ENCODE assay signal across 31 mouse cellular contexts in genomic region chr15:79576947-79577346, GRCm38 (mm10). TPM values are rescaled to one million over a fixed set of nuclear protein-coding genes. Genes with fewer than 3 reads are reported as not detected.
A peak's percentile ranks its signal among the peaks of the same experiment; 100 is the strongest.
DNase-seq lines count a peak whose midpoint lies in the region; ATAC-seq and TF ChIP-seq lines count a peak whose summit lies in the region.
"Had no signal": no experiment of that assay in that cellular context is flagged by ENCODE, and none has a peak within 500 bp of the region (broad histone marks: within the 10 kb centered on the region; RNA-seq: fewer than 3 reads in every experiment).

No protein-coding gene starts in this region.

- H3K27ac ChIP-seq in forebrain, postnatal 0 days (ENCODE audit: low read depth, low read length): no peak overlapping the region
- H3K27ac ChIP-seq in forebrain, embryonic 13.5 days: no peak overlapping the region
- H3K27ac ChIP-seq in thymus, adult 2 months (ENCODE audit: control insufficient read depth, insufficient read depth, low read length): peak overlapping the region; percentile 96
- peak overlapping the region; percentile 83 for H3K27ac ChIP-seq in cortical plate, adult 2 months (ENCODE audit: insufficient read depth, low read length)
- H3K27ac ChIP-seq: embryonic facial prominence, embryonic 12.5 days; embryonic facial prominence, embryonic 15.5 days; forebrain, embryonic 15.5 days; heart, embryonic 15.5 days; hindbrain, embryonic 10.5 days; hindbrain, embryonic 13.5 days had no signal

- no peak for TF ChIP-seq POLR2A in thymus, adult 2 months (IDR thresholded peaks at IDR 0.05; ENCODE audit: control insufficient read depth, extremely low read depth, insufficient read depth, low read length, poor library complexity)
- TF ChIP-seq POLR2A in cortical plate, adult 2 months (IDR thresholded peaks at IDR 0.05; ENCODE audit: extremely low read depth, insufficient read depth, low read length): no peak

- no peaks in the 10 kb centered on the region for H3K4me1 ChIP-seq in forebrain, postnatal 0 days (ENCODE audit: insufficient read depth)
- no peaks in the 10 kb centered on the region for H3K4me1 ChIP-seq in forebrain, embryonic 13.5 days
- peaks cover 9% of the 10 kb centered on the region for H3K4me1 ChIP-seq in thymus, adult 2 months (replicated peaks; ENCODE audit: control insufficient read depth, insufficient read depth, low read length)
- H3K4me1 ChIP-seq in cortical plate, adult 2 months (ENCODE audit: control insufficient read depth, insufficient read depth, low read length): peaks cover 3% of the 10 kb centered on the region; the same call in 1 of the 2 replicates
- H3K4me1 ChIP-seq: embryonic facial prominence, embryonic 12.5 days; embryonic facial prominence, embryonic 15.5 days; forebrain, embryonic 15.5 days; heart, embryonic 12.5 days; heart, embryonic 15.5 days; hindbrain, embryonic 10.5 days; hindbrain, embryonic 13.5 days had no signal

- TF ChIP-seq CTCF in forebrain, postnatal 0 days (IDR thresholded peaks at IDR 0.05; ENCODE audit: low read depth): no peak
- TF ChIP-seq CTCF in thymus, adult 2 months (IDR thresholded peaks at IDR 0.05; ENCODE audit: borderline replicate concordance, control insufficient read depth, extremely low read depth, insufficient read depth, low read length, poor library complexity): no peak
- no peak for TF ChIP-seq CTCF in cortical plate, adult 2 months (IDR thresholded peaks at IDR 0.05; ENCODE audit: extremely low read depth, insufficient read depth, low read length)

- H3K9me3 ChIP-seq in forebrain, postnatal 0 days (ENCODE audit: low read length): no peaks in the 10 kb centered on the region
- no peaks in the 10 kb centered on the region for H3K9me3 ChIP-seq in forebrain, embryonic 13.5 days (replicated peaks)
- H3K9me3 ChIP-seq: embryonic facial prominence, embryonic 12.5 days; embryonic facial prominence, embryonic 15.5 days; forebrain, embryonic 15.5 days; G1E; heart, embryonic 15.5 days; hindbrain, embryonic 10.5 days; hindbrain, embryonic 13.5 days had no signal

- H3K27me3 ChIP-seq in forebrain, postnatal 0 days (ENCODE audit: insufficient read depth, low read length): no peaks in the 10 kb centered on the region
- H3K27me3 ChIP-seq in forebrain, embryonic 13.5 days: no peaks in the 10 kb centered on the region
- H3K27me3 ChIP-seq in thymus, adult 2 months (ENCODE audit: control insufficient read depth, insufficient read depth, low read length): no peaks in the 10 kb centered on the region
- H3K27me3 ChIP-seq: CH12.LX; embryonic facial prominence, embryonic 12.5 days; embryonic facial prominence, embryonic 15.5 days; forebrain, embryonic 15.5 days; heart, embryonic 12.5 days; heart, embryonic 15.5 days; hindbrain, embryonic 13.5 days had no signal

- H3K4me3 ChIP-seq in forebrain, postnatal 0 days (ENCODE audit: low read depth, low read length): no peak overlapping the region
- no peak overlapping the region for H3K4me3 ChIP-seq in forebrain, embryonic 13.5 days
- no peak overlapping the region for H3K4me3 ChIP-seq in thymus, adult 2 months (ENCODE audit: control insufficient read depth, insufficient read depth, low read length)
- no peak overlapping the region for H3K4me3 ChIP-seq in cortical plate, adult 2 months (ENCODE audit: insufficient read depth, low read length)
- H3K4me3 ChIP-seq: embryonic facial prominence, embryonic 12.5 days; embryonic facial prominence, embryonic 15.5 days; forebrain, embryonic 15.5 days; heart, embryonic 12.5 days; heart, embryonic 15.5 days; hindbrain, embryonic 10.5 days; hindbrain, embryonic 13.5 days had no signal

- 87% methylated on average over 2 of the region's 2 CpGs for WGBS in forebrain, postnatal 0 days
- 97% methylated on average over 2 of the region's 2 CpGs for WGBS in forebrain, embryonic 13.5 days
- WGBS in thymus, adult 2 months: over 99% methylated on average over 2 of the region's 2 CpGs

- peak; percentile 40; the same call in 1 of the 2 replicates for ATAC-seq in forebrain, postnatal 0 days
- no peak for ATAC-seq in forebrain, embryonic 13.5 days
- ATAC-seq in granulocyte monocyte progenitor cell, adult 5-6 weeks (replicated peaks; ENCODE audit: poor library complexity, severe bottlenecking): no peak
- ATAC-seq: forebrain, embryonic 15.5 days; hindbrain, embryonic 16.5 days had no signal

- H3K4me2 ChIP-seq in forebrain, postnatal 0 days (ENCODE audit: low read depth): no peak overlapping the region
- no peak overlapping the region for H3K4me2 ChIP-seq in forebrain, embryonic 13.5 days
- H3K4me2 ChIP-seq: embryonic facial prominence, embryonic 12.5 days; embryonic facial prominence, embryonic 15.5 days; forebrain, embryonic 15.5 days; heart, embryonic 12.5 days; heart, embryonic 15.5 days; hindbrain, embryonic 13.5 days had no signal

- no peak for DNase-seq in forebrain, postnatal 0 days
- DNase-seq in thymus, adult 2 months: peak; percentile 8
- no peak for DNase-seq in thymus, postnatal 0 days (ENCODE audit: low spot score)
- peak; percentile 26 for DNase-seq in 416B (ENCODE audit: low read depth)
- no peak for DNase-seq in urinary bladder, postnatal 25 days (ENCODE audit: low spot score)
- DNase-seq: adrenal gland, adult 8-10 months; adrenal gland, postnatal 25 days; B cell, adult 2 months; cerebellum, adult 11-12 months; cerebellum, adult 8-10 months; cerebellum, postnatal 14 days; gastrocnemius, postnatal 10 days; gastrocnemius, postnatal 36 days; heart, adult 11 months; heart, postnatal 10 days; heart, postnatal 36 days had no signal

- no peaks in the 10 kb centered on the region for H3K36me3 ChIP-seq in forebrain, postnatal 0 days (ENCODE audit: insufficient read depth)
- no peaks in the 10 kb centered on the region for H3K36me3 ChIP-seq in forebrain, embryonic 13.5 days (ENCODE audit: poor library complexity, severe bottlenecking)
- H3K36me3 ChIP-seq in thymus, adult 2 months (ENCODE audit: control insufficient read depth, insufficient read depth, low read length): no peaks in the 10 kb centered on the region
- H3K36me3 ChIP-seq: embryonic facial prominence, embryonic 12.5 days; embryonic facial prominence, embryonic 15.5 days; forebrain, embryonic 15.5 days; G1E; heart, embryonic 12.5 days; heart, embryonic 15.5 days; hindbrain, embryonic 10.5 days; hindbrain, embryonic 13.5 days had no signal

- no peak overlapping the region for H3K9ac ChIP-seq in forebrain, postnatal 0 days
- H3K9ac ChIP-seq in forebrain, embryonic 13.5 days: no peak overlapping the region
- H3K9ac ChIP-seq: embryonic facial prominence, embryonic 12.5 days; embryonic facial prominence, embryonic 15.5 days; forebrain, embryonic 15.5 days; heart, embryonic 12.5 days; heart, embryonic 15.5 days; hindbrain, embryonic 13.5 days had no signal

RNA-seq across cellular contexts. Expression of gene Dmc1, which starts 28.0 kb away (rescaled TPM):
- 1.8 and 3.2 TPM in 2 replicates for total RNA-seq in forebrain, postnatal 0 days (2014; rRNA removed)
- 0.44 and 0.49 TPM in 2 replicates for polyA plus RNA-seq in forebrain, postnatal 0 days (2015; fragmentation: Nextera tagmentation; extraction: Ambion mirVana)
- polyA plus RNA-seq in forebrain, embryonic 13.5 days (2015; fragmentation: Nextera tagmentation; extraction: Ambion mirVana): 1.4 and 1.5 TPM in 2 replicates
- polyA plus RNA-seq in thymus, adult 2 months (2012; rRNA removed): 0.74 and 1.1 TPM in 2 replicates
- 3.2 and 4.2 TPM in 2 replicates for polyA plus RNA-seq in thymus, postnatal 0 days (2015; fragmentation: Nextera tagmentation; extraction: Ambion mirVana)
- polyA plus RNA-seq in cortical plate, adult 2 months (2012; rRNA removed): 2.6 and 2.8 TPM in 2 replicates
- total RNA-seq in granulocyte monocyte progenitor cell, adult 5-6 weeks (2014; fragmentation: Nextera tagmentation): 2.1 and 5.4 TPM in 2 replicates
- 4.8 and 4.9 TPM in 2 replicates for total RNA-seq in granulocyte monocyte progenitor cell, adult 5-6 weeks (2017)
- total RNA-seq: CH12.LX; G1E; gastrocnemius, adult 18-20 months; gastrocnemius, postnatal 36 days; heart, postnatal 36 days had no signal
- polyA plus RNA-seq: activated CD4-positive, CD25-positive, alpha-beta regulatory T cell, adult 4 months; G1E had no signal

RNA-seq across cellular contexts. Expression of gene Ddx17, which starts 30.4 kb away (rescaled TPM):
- 373 and 392 TPM in 2 replicates for total RNA-seq in forebrain, postnatal 0 days (2014; rRNA removed)
- 21.5 and 26.5 TPM in 2 replicates for polyA plus RNA-seq in forebrain, postnatal 0 days (2015; fragmentation: Nextera tagmentation; extraction: Ambion mirVana)
- 61.5 and 66.8 TPM in 2 replicates for polyA plus RNA-seq in forebrain, embryonic 13.5 days (2015; fragmentation: Nextera tagmentation; extraction: Ambion mirVana)
- polyA plus RNA-seq in thymus, adult 2 months (2012; rRNA removed): 526 and 554 TPM in 2 replicates
- polyA plus RNA-seq in thymus, postnatal 0 days (2015; fragmentation: Nextera tagmentation; extraction: Ambion mirVana): 42.1 and 47.2 TPM in 2 replicates
- 416 and 445 TPM in 2 replicates for polyA plus RNA-seq in cortical plate, adult 2 months (2012; rRNA removed)
- total RNA-seq in granulocyte monocyte progenitor cell, adult 5-6 weeks (2014; fragmentation: Nextera tagmentation): 159 and 203 TPM in 2 replicates
- total RNA-seq in granulocyte monocyte progenitor cell, adult 5-6 weeks (2017): 124 and 142 TPM in 2 replicates

Comparison
In these comparisons a context has a peak if more than half of its experiments do, and no peak if none do; other contexts are left out.
1. DNase-seq: peak in thymus, adult 2 months (single experiment) and 416B (single experiment); none in forebrain, postnatal 0 days (single experiment), thymus, postnatal 0 days (single experiment) and urinary bladder, postnatal 25 days (single experiment).
2. H3K27ac ChIP-seq: peak in thymus, adult 2 months (single experiment) and cortical plate, adult 2 months (single experiment); none in forebrain, postnatal 0 days (single experiment) and forebrain, embryonic 13.5 days (single experiment).